Mouse (Mus musculus) CH12F3 (cell line): ENCODE results near the gene Agxt2.

Experiments used
- in situ Hi-C: fragments of 300-500 bp; cut with MboI; formaldehyde crosslinking; loops from 2 replicates; pipeline ENCODE4 v1.14.3; 2020; ENCODE audit warnings: low sequenced_read_pairs

Agxt2 gene

GRCm38 (mm10) chr15:10358039-10358948 is at the start of gene Agxt2:
Gene Agxt2, plus strand, starts transcription at chr15:10358532.
- in situ Hi-C loops = no loop called here

- in situ Hi-C loops = loop anchor here (10.0 kb wide), 1 partner anchor 857 kb away; no protein-coding TSS in a partner anchor
Measured at GRCm38 (mm10) chr15:10311826-10312225, 46.5 kb upstream of the Agxt2 start.

GRCm38 (mm10) chr15:10313522-10314455 is 44.5 kb upstream of the Agxt2 start:
- in situ Hi-C loops = loop anchor here (10.0 kb wide), 1 partner anchor 859 kb away; no protein-coding TSS in a partner anchor

- in situ Hi-C loops = no loop called here
Measured at GRCm38 (mm10) chr15:10325080-10325479, 33.3 kb upstream of the Agxt2 start, which contains the start of gene Gm21973. Gene Gm21973, plus strand, starts transcription at chr15:10325380.

- in situ Hi-C loops = no loop called here
Measured at GRCm38 (mm10) chr15:10330626-10331025, 27.7 kb upstream of the Agxt2 start.

- in situ Hi-C loops = no loop called here
Measured at GRCm38 (mm10) chr15:10332566-10332965, 25.8 kb upstream of the Agxt2 start.

GRCm38 (mm10) chr15:10338606-10339005 is 19.7 kb upstream of the Agxt2 start:
- in situ Hi-C loops = no loop called here

GRCm38 (mm10) chr15:10347044-10347443 is 11.3 kb upstream of the Agxt2 start:
- in situ Hi-C loops = no loop called here

GRCm38 (mm10) chr15:10366331-10366730 is 8.0 kb downstream of the Agxt2 start:
- in situ Hi-C loops = no loop called here

GRCm38 (mm10) chr15:10375404-10375803 is 17.1 kb downstream of the Agxt2 start:
- in situ Hi-C loops = no loop called here

GRCm38 (mm10) chr15:10378338-10378959 is 20.1 kb downstream of the Agxt2 start:
- in situ Hi-C loops = no loop called here

- in situ Hi-C loops = no loop called here
Measured at GRCm38 (mm10) chr15:10379757-10380458, 21.6 kb downstream of the Agxt2 start.

- in situ Hi-C loops = no loop called here
Measured at GRCm38 (mm10) chr15:10387263-10387662, 28.9 kb downstream of the Agxt2 start.

GRCm38 (mm10) chr15:10399795-10400194 is 41.5 kb downstream of the Agxt2 start:
- in situ Hi-C loops = no loop called here

- in situ Hi-C loops = no loop called here
Measured at GRCm38 (mm10) chr15:10400415-10400814, 42.1 kb downstream of the Agxt2 start.

- in situ Hi-C loops = no loop called here
Measured at GRCm38 (mm10) chr15:10409842-10410241, 51.5 kb downstream of the Agxt2 start.

- in situ Hi-C loops = no loop called here
Measured at GRCm38 (mm10) chr15:10410881-10411280, 52.5 kb downstream of the Agxt2 start.

GRCm38 (mm10) chr15:10413656-10414055 is 55.3 kb downstream of the Agxt2 start:
- in situ Hi-C loops = no loop called here

- in situ Hi-C loops = no loop called here
Measured at GRCm38 (mm10) chr15:10421138-10421784, 62.9 kb downstream of the Agxt2 start.

- in situ Hi-C loops = no loop called here
Measured at GRCm38 (mm10) chr15:10421785-10422144, 63.4 kb downstream of the Agxt2 start.
